Mouse (Mus musculus): ENCODE data around the gene Map3k1. TPM values are rescaled to one million over a fixed set of nuclear protein-coding genes. Genes with fewer than 3 reads are reported as not detected.
A peak's percentile ranks its signal among the peaks of the same experiment; 100 is the strongest.
"Not testable (repeated sequence)": the region's sequence is repeated elsewhere in the genome, so short reads cannot be mapped to it uniquely, and the experiment has no call there.

The Map3k1 gene
- total RNA-seq, 2 experiments from 2014 or later: 10.1 to 12.0 TPM

- no peak for DNase-seq (ENCODE audit: extremely low spot score in 1 of 2, low spot score in 1 of 2)
Observed at GRCm38 (mm10) chr13:111745216-111745615, 63.6 kb downstream of the Map3k1 start.

- DNase-seq (ENCODE audit: extremely low spot score in 1 of 2, low spot score in 1 of 2): no peak
Observed at GRCm38 (mm10) chr13:111744233-111745000, 64.4 kb downstream of the Map3k1 start.

- peak in 1 of 2 experiments; percentile 77 for DNase-seq (ENCODE audit: extremely low spot score in 1 of 2, low spot score in 1 of 2)
Observed at GRCm38 (mm10) chr13:111741991-111742615, 66.7 kb downstream of the Map3k1 start.

GRCm38 (mm10) chr13:111741204-111741990 lies 67.4 kb downstream of the Map3k1 start:
- DNase-seq (ENCODE audit: extremely low spot score in 1 of 2, low spot score in 1 of 2): no peak

- no peak for DNase-seq (ENCODE audit: extremely low spot score in 1 of 2, low spot score in 1 of 2)
Observed at GRCm38 (mm10) chr13:111726898-111727297, 81.9 kb downstream of the Map3k1 start.

- DNase-seq (ENCODE audit: extremely low spot score in 1 of 2, low spot score in 1 of 2): peak; percentile 73 to 84
Observed at GRCm38 (mm10) chr13:111725165-111726077, 83.4 kb downstream of the Map3k1 start.

GRCm38 (mm10) chr13:111724811-111725164 lies 84.0 kb downstream of the Map3k1 start:
- no peak for DNase-seq (ENCODE audit: extremely low spot score in 1 of 2, low spot score in 1 of 2)

- no peak for DNase-seq (ENCODE audit: extremely low spot score in 1 of 2, low spot score in 1 of 2)
Observed at GRCm38 (mm10) chr13:111719726-111720125, 89.1 kb downstream of the Map3k1 start.

GRCm38 (mm10) chr13:111710531-111710930 lies 98.3 kb downstream of the Map3k1 start:
- no peak for DNase-seq (ENCODE audit: extremely low spot score in 1 of 2, low spot score in 1 of 2)

GRCm38 (mm10) chr13:111703952-111704351 lies 104.8 kb downstream of the Map3k1 start:
- DNase-seq (ENCODE audit: extremely low spot score in 1 of 2, low spot score in 1 of 2): not testable (repeated sequence)

GRCm38 (mm10) chr13:111703396-111703795 lies 105.4 kb downstream of the Map3k1 start:
- DNase-seq (ENCODE audit: extremely low spot score in 1 of 2, low spot score in 1 of 2): no peak

Other genes starting within 250 kb of the Map3k1 start
- gene Gm10198, start 216.2 kb downstream of the Map3k1 start, total RNA-seq (2021): not detected
- gene Mier3, start 128.0 kb downstream of the Map3k1 start, total RNA-seq (2021): 10 to 100 TPM; 24.0 to 30.4 TPM